Mouse (Mus musculus) midbrain, embryonic 16.5 days (tissue): ENCODE data around the gene Fam83c. TPM values are rescaled to one million over a fixed set of nuclear protein-coding genes. Genes with fewer than 3 reads are reported as not detected.

Source experiments
- ATAC-seq: fragments of 200-750 bp; cut with Nextera tagmentation; 2 replicates; pipeline ENCODE4 v1.8.0; 2017; ENCODE audit warnings: moderate TSS enrichment
- H3K27ac ChIP-seq: fragments of 300-500 bp; sonication (generic); 2 replicates; pipeline ENCODE4 v1.5.1; 2014; ENCODE audit warnings: mild to moderate bottlenecking, low read length, mixed read lengths
- H3K27me3 ChIP-seq: fragments of 300-500 bp; sonication (generic); 2 replicates; pipeline ENCODE4 v1.6.1; 2014; ENCODE audit warnings: low read depth, low read length, mixed read lengths; ENCODE audit not compliant: control insufficient read depth, insufficient read depth
- H3K36me3 ChIP-seq: fragments of 300-500 bp; sonication (generic); 2 replicates; pipeline ENCODE4 v1.6.1; 2014; ENCODE audit warnings: mild to moderate bottlenecking, low read length, moderate library complexity, mixed read lengths; ENCODE audit not compliant: control insufficient read depth, insufficient read depth
- H3K4me1 ChIP-seq: fragments of 300-500 bp; sonication (generic); 2 replicates; pipeline ENCODE4 v1.6.1; 2014; ENCODE audit warnings: mild to moderate bottlenecking, low read length, mixed read lengths; ENCODE audit not compliant: control insufficient read depth, insufficient read depth
- H3K4me2 ChIP-seq: fragments of 300-500 bp; sonication (generic); 2 replicates; pipeline ENCODE4 v1.6.1; 2014; ENCODE audit warnings: mild to moderate bottlenecking, low read length, mixed read lengths
- H3K4me3 ChIP-seq: fragments of 300-500 bp; sonication (generic); 2 replicates; pipeline ENCODE4 v1.5.1; 2014; ENCODE audit warnings: low read depth, mild to moderate bottlenecking, low read length, moderate library complexity, mixed read lengths
- H3K9ac ChIP-seq: fragments of 300-500 bp; sonication (generic); 2 replicates; pipeline ENCODE4 v1.6.1; 2014; ENCODE audit warnings: low read depth, low read length, mixed read lengths
- H3K9me3 ChIP-seq: fragments of 300-500 bp; sonication (generic); replicated peaks from 2 replicates; pipeline ENCODE4 v1.6.1; 2014; ENCODE audit warnings: mild to moderate bottlenecking, low read length, mixed read lengths; ENCODE audit not compliant: control insufficient read depth, poor library complexity, severe bottlenecking
- WGBS: fragments of 180-500 bp; shearing (Covaris S2); extraction: QIAGEN DNeasy Blood & Tissue Kit; methylation state at CpG from one replicate; pipeline ENCODE4 v1.1.7; 2014; 5-methylcytosine and 5-hydroxymethylcytosine counted together
- polyA plus RNA-seq: library from polyadenylated mRNA; unstranded; fragments of >200 nt; fragmentation: Nextera tagmentation; extraction: Ambion mirVana; gene quantifications from 2 replicates; pipeline ENCODE4 v1.2.1, GENCODE M21; 2015

Fam83c gene
- polyA plus RNA-seq, 1 experiment from 2014 or later = 0.49 TPM

DNA sequence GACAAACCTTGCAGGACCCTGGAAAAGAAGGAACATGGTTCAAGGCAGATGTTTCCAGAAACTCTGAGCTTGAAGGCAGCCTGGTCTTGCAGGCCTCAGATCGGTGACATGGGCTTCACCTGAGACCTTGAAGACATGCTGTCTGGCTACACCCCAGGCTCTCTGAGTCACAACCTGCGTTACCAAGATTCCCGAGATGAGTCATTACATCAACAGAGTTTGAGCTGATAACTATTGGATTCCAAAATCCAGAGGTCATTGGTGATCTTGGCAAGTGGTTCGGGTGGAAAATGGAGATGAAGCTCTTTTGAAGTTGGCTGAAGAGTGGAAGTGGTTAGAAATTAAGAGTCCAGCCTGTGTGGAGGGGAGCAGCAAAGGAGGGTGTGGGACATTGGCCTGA is 25.0 kb downstream of the Fam83c start:
- Histone ChIP-seq H3K4me2 (no peak overlapping the region), H3K9ac (no peak overlapping the region), H3K27me3 (no peaks in the 10 kb centered on the region), H3K27ac (no peak overlapping the region), H3K4me1 (no peaks in the 10 kb centered on the region), H3K9me3 (no peaks in the 10 kb centered on the region), H3K36me3 (peaks cover 19% of the 10 kb centered on the region), H3K4me3 (no peak overlapping the region)
- ATAC-seq = no peak
- 89% methylated on average over 4 of the region's 4 CpGs for WGBS

DNA sequence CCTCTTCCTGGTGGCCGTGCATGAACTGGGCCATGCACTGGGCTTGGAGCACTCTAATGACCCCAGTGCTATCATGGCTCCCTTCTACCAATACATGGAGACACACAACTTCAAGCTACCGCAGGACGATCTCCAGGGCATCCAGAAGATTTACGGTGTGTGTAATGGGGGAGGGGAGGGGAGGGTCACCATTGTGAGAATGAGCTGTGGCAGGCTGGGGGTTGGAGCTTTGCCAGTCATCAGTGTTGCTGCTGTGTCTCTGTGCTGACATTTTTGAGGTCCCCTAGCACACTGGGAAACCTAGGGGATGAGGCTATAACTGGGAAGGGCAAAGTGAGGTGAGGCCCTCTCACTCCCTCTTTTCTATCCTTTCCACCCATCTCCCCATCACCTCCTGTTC is 27.2 kb downstream of the Fam83c start:
- H3K9me3 ChIP-seq = no peaks in the 10 kb centered on the region
- no peak overlapping the region for H3K27ac ChIP-seq
- no peaks in the 10 kb centered on the region for H3K27me3 ChIP-seq
- no peaks in the 10 kb centered on the region for H3K4me1 ChIP-seq
- no peak overlapping the region for H3K4me3 ChIP-seq
- no peak for ATAC-seq
- no peak overlapping the region for H3K9ac ChIP-seq
- H3K36me3 ChIP-seq = peaks cover 10% of the 10 kb centered on the region; the same call in 1 of the 2 replicates
- no peak overlapping the region for H3K4me2 ChIP-seq
- 82% methylated on average over 4 of the region's 4 CpGs for WGBS

DNA sequence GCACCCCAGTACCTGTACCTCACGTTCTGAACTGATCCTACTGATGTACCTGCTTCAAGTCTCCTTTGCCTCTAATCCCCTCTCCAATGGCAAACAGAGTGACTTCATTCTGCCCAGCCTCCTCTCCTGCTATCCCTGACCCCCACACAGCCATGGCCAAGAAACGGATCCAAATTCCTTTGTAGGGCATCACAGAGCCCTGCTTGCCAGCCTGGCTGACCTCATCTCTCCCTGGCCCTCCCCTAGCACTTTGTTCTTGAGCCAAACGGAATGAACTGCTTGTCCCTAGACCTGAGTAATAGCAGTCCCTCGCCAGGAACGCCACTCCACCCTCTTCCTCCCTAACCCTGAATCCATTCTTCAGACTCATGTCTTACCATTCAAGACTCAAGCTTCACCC is 28.1 kb downstream of the Fam83c start:
- no peak for ATAC-seq
- H3K27me3 ChIP-seq = no peaks in the 10 kb centered on the region
- H3K9ac ChIP-seq = no peak overlapping the region
- 83% methylated on average over 5 of the region's 5 CpGs for WGBS
- no peak overlapping the region for H3K4me2 ChIP-seq
- H3K36me3 ChIP-seq = peaks cover 16% of the 10 kb centered on the region; the same call in 1 of the 2 replicates
- H3K9me3 ChIP-seq = no peaks in the 10 kb centered on the region
- H3K4me1 ChIP-seq = no peaks in the 10 kb centered on the region
- H3K27ac ChIP-seq = no peak overlapping the region
- no peak overlapping the region for H3K4me3 ChIP-seq

DNA sequence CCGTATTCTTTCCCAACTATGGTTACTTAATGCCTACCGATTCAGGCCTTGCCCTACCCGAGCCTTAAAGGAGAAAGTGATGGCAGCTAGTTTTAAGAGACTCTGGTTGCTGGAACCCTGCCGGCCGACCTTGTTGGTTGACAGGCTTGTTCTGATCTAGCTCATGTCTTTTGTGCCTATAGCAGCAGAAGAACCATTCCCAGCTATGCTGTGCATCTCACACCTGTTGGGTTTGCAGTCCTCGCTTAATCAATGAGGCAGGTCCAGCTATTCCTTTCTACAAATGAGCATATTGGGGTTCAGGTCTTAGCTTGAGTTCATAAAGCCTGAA is 28.8 kb downstream of the Fam83c start:
- Histone ChIP-seq H3K4me1 (no peaks in the 10 kb centered on the region), H3K4me3 (no peak overlapping the region), H3K9me3 (no peaks in the 10 kb centered on the region), H3K27ac (no peak overlapping the region), H3K27me3 (no peaks in the 10 kb centered on the region), H3K9ac (no peak overlapping the region), H3K4me2 (no peak overlapping the region), H3K36me3 (peaks cover 17% of the 10 kb centered on the region)
- 87% methylated on average over 6 of the region's 6 CpGs for WGBS
- ATAC-seq = no peak

DNA sequence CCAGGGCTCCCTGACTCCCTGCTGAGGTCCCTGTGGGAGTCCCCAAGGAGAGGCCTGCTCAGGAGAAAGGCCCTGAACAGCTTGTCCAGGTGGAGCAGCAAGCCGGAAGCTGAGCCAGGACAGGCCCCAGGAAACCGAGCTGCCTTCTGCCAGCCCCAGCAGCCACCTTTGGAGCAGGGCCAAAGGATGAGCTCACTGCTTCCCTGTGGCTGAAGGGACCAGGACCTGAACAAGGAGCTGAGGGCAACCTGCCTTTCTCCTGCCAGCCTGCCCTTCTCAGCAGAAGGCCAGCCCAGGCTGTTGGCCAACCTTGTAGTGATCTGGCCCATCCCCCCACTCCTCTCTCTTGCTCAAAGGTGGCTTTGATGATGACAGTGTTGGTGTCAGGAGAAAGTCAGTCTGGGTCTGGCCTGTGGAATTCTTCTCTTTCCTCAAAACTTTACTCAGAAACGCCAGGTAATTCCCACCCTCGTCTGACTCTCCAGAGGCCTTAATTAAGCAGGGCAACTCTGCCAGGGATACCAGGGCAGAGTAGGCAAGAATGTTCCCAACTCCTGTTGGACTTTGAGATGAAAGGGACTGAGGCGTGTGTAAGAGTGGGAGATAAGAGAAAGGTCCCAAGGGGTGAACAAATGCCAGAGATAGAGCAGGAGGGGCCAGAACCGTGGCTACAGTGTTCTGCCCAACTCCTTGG is 29.3 kb downstream of the Fam83c start:
- Histone ChIP-seq H3K36me3 (peaks cover 20% of the 10 kb centered on the region), H3K9ac (no peak overlapping the region), H3K4me1 (no peaks in the 10 kb centered on the region), H3K27me3 (no peaks in the 10 kb centered on the region), H3K9me3 (no peaks in the 10 kb centered on the region), H3K27ac (no peak overlapping the region), H3K4me3 (no peak overlapping the region), H3K4me2 (no peak overlapping the region)
- WGBS = 61% methylated on average over 6 of the region's 6 CpGs
- no peak for ATAC-seq

DNA sequence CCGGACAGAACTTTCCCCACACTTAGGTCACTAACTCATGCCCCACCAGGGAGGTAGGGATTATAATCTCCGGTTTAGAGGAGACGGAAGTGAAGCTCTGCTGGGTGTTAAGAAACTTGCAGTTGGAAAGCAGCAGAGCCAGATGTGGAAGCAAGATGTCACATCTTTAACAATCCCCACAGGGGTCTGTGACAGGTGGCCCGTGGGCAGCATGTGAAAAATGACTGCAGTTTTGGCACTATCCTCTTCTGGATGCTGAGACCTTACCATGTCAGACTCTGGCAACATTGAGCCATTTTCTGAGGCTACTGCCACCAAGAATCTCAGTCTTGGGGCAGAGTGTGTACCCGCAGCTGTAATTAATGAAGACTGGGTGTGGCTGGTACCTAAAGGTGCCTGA is 30.6 kb downstream of the Fam83c start:
- H3K27me3 ChIP-seq = no peaks in the 10 kb centered on the region
- no peak overlapping the region for H3K4me2 ChIP-seq
- WGBS = 76% methylated on average over 5 of the region's 5 CpGs
- peaks cover 24% of the 10 kb centered on the region for H3K36me3 ChIP-seq
- no peaks in the 10 kb centered on the region for H3K4me1 ChIP-seq
- no peak overlapping the region for H3K27ac ChIP-seq
- no peaks in the 10 kb centered on the region for H3K9me3 ChIP-seq
- no peak overlapping the region for H3K9ac ChIP-seq
- ATAC-seq = no peak
- no peak overlapping the region for H3K4me3 ChIP-seq

DNA sequence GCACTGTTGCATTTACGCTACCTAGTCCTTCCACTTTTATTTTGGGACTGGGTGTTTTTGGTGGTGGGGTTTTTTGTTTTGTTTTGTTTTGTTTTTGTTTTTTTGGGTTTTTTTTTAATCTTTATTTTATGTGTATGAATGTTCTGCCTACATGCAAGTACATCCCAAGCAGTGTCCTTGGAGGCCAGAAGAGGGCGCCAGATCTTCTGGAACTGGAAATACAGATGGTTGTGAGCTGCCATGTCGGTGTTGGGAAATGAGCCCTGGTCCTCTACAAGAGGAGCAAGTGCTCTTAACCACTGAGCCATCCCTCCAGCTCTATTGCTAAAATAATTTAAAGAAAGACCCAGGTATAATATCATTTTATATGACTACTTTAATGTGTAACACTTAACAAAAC is 31.9 kb downstream of the Fam83c start:
- ATAC-seq = no peak
- Histone ChIP-seq H3K9ac (no peak overlapping the region), H3K4me1 (no peaks in the 10 kb centered on the region), H3K27ac (no peak overlapping the region), H3K9me3 (no peaks in the 10 kb centered on the region), H3K27me3 (no peaks in the 10 kb centered on the region), H3K4me2 (no peak overlapping the region), H3K36me3 (peaks cover 30% of the 10 kb centered on the region), H3K4me3 (no peak overlapping the region)
- WGBS = 62% methylated on average over 3 of the region's 3 CpGs

DNA sequence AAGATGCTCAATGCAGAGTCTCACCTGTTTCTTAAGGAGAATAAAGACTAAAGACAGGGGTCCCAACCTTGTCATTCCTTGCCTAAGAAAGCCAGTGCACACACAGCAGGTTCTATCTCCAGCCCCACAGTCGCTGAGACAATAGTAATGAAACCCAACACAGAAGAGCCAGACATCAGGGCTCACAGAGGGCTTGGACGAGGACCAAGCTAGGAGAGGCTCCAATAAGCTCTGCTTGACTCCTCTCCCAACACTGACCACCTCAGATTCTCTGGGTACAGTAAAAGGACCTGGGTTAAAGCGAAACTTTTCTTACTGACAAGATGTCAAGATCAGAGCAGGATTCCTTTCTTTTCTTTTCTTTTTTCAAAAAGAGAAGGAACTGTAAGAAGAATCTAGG is 36.0 kb downstream of the Fam83c start:
- Histone ChIP-seq H3K27ac (no peak overlapping the region), H3K4me1 (no peaks in the 10 kb centered on the region), H3K27me3 (no peaks in the 10 kb centered on the region), H3K4me2 (no peak overlapping the region), H3K36me3 (peaks cover 37% of the 10 kb centered on the region), H3K4me3 (no peak overlapping the region), H3K9me3 (no peaks in the 10 kb centered on the region), H3K9ac (no peak overlapping the region)
- no peak for ATAC-seq
- WGBS = 65% methylated on average over 3 of the region's 3 CpGs

DNA sequence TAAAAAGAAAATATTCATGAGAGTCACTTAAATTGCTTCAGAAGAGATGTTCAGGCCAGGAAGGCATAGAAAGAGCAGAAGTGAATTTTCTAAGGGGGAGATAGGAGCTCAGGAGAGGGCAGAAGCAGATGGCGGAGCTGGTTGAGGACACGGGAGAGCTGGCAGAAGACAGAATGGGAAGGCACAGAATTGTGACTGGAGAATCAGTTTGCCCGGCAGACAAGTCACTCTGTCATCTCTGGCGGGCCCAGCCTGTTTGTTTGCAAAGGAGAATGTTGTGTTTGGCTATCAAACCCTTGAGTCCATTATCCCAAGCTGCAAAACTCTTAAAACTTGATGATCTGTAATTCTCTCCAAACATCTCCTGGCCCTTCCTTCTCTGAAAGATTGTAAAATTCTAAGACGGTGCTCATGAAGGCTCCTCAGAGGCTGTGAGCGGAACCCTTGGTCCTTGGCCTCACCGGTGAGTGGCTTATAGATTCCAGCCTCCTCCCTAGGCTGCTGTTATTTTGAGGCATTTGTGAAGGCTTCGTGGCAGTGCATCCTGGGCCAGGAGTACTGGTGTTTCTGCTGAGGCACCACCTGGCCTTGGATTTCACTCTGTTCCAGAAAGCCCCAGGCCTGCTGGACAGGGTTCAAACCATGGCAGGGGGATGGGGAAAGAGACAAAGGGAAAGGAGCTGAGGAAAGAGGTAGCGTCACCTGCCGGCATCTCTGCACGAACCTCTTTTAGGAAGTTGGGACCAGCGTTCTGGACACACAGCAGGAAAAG is 39.8 kb downstream of the Fam83c start:
- Histone ChIP-seq H3K9me3 (no peaks in the 10 kb centered on the region), H3K27ac (no peak overlapping the region), H3K4me3 (no peak overlapping the region), H3K36me3 (peaks cover 18% of the 10 kb centered on the region), H3K9ac (no peak overlapping the region), H3K4me1 (no peaks in the 10 kb centered on the region), H3K27me3 (no peaks in the 10 kb centered on the region), H3K4me2 (no peak overlapping the region)
- ATAC-seq = no peak
- WGBS = 90% methylated on average over 12 of the region's 12 CpGs
